Mouse (Mus musculus): ENCODE results near the gene Lrrc3c. TPM values are rescaled to one million over a fixed set of nuclear protein-coding genes. Genes with fewer than 3 reads are reported as not detected.

The Lrrc3c gene
- polyA plus RNA-seq, 1 experiment from 2014 or later: not detected

DNA sequence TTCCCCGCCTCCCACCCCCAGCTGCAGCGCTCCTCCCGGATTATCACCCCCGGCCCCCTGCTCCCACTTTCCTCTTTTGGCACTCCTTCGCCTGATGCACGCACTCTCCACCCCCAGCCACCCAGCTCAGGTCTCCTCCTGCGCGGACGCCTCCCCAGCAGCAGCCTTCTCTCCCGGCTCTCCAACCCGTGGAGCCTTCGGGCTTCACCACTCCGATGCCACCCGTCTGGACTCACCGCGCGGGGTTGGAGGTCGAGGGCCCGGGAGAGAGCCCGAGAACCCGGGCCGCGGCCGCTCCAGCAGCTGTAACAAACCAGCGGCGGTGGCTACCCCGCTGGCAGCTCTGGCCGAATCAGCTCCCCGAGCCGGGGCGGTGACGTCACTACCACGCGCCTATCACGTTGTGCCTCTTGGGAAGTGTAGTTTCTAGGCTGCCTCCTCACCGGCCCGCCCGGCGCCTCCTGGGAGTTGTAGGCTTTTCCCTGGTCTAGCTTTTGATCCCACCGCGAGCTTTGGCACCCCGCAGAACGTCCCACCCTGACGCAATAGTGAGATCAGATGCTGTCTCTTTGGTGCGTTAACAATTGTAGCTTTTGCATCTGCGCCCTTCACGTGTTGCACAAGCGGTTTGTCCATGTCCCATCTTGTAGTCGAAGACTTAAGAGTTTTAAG lies 11.1 kb upstream of the Lrrc3c start, which contains the start of gene Ormdl3:
Gene Ormdl3 (minus strand): TSS at position 477 of the 672 bp plus-strand sequence.
- peak; percentile 93 for ATAC-seq (ENCODE audit: borderline replicate concordance, extremely low read depth, low FRiP score, low TSS enrichment)

DNA sequence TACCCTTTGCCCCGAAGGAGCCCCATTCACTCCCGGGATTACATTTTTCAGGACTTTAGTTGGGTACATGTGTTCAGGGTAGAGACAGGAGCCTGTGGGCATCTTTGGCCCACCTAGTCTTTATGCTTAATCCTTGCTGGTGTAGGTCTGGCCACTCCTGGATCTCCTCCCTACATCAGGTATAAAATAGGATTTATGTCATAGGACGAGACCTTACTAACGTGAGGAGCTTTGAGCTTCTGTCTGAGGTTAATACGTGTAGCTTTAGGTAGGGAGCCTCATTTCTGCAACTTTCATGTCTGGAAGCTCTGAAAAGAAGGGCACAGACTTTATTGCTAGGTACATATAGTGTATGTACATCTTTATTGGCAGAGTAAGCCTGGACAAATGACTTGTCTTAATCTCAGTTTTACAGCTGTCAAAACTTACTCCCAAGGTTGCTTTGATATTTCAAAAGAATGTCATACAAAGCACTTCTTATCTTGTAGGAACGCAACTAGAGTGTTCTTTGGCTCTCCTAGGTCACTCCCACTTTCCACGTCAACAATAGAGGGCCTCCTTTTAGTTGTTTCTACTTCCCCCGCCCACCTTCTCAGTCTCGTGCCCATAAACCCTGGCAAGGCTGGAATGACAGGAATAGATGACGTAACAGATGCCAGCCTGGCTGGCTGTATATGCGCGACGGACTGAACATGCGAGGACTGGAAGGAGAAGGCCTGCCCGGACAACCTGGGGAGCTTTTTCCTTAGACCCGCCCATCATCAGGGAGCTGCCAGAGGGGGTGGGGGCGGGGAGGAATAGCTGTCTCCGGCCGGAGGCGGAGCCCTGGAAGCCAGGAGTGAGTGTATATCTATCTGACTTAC lies 10.2 kb upstream of the Lrrc3c start:
- H3K27me3 ChIP-seq: peaks cover 11% of the 10 kb centered on the region; the same call in 1 of the 2 replicates
- H3K27ac ChIP-seq: peak overlapping the region; percentile 90
- no peaks in the 10 kb centered on the region for H3K9me3 ChIP-seq
- 3% methylated on average over 20 of the region's 20 CpGs for WGBS
- peak overlapping the region; percentile 76 for H3K4me3 ChIP-seq
- peak overlapping the region; percentile 27; the same call in 1 of the 2 replicates for H3K9ac ChIP-seq
- peaks cover 6% of the 10 kb centered on the region; the same call in 1 of the 2 replicates for H3K36me3 ChIP-seq
- peaks cover 39% of the 10 kb centered on the region for H3K4me1 ChIP-seq
- peak overlapping the region; percentile 83 for H3K4me2 ChIP-seq
- peak; percentile 72 for ATAC-seq (ENCODE audit: borderline replicate concordance, extremely low read depth, low FRiP score, low TSS enrichment)

More for the DNA sequence above, 11.1 kb upstream of the Lrrc3c start, which contains the start of gene Ormdl3:
- H3K9ac ChIP-seq: peak within 1 kb of the TSS; percentile 81
- peak within 1 kb of the TSS; percentile 83 for H3K4me2 ChIP-seq
- peak within 1 kb of the TSS; percentile 76 for H3K4me3 ChIP-seq
- peaks cover 15% of the 10 kb centered on the region; the same call in 1 of the 2 replicates for H3K36me3 ChIP-seq
- peak within 1 kb of the TSS; percentile 90 for H3K27ac ChIP-seq
- H3K9me3 ChIP-seq: no peaks in the 10 kb centered on the region
- 0 out of 2 replicates have a peak, but pooled peaks cover 5% of the 10 kb centered on the region for H3K27me3 ChIP-seq
- WGBS: under 1% methylated on average over 49 of the region's 49 CpGs
- peaks cover 39% of the 10 kb centered on the region for H3K4me1 ChIP-seq

DNA sequence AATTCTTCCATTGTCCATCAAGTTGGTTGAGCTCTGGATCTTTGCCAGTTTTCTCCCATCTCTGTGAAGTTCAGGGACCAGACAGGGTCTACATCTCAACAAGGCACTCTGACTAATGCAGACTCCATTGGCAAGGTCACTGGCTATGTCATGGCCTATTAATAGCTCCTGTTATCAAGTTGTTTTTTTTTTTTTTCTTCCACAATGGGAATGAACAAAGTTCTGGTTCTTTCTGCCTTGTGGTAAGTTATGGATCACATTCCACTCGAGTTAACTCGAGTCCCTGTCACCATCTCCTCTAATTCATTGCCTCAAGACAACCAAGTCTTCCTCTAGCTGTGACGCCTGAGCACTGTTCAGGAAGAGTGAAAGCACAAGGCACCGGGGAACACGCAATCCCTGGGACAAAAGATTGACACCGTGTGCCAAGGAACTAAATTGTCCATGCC lies 9.2 kb upstream of the Lrrc3c start:
- H3K9me3 ChIP-seq: no peaks in the 10 kb centered on the region
- H3K36me3 ChIP-seq: no peaks in the 10 kb centered on the region
- WGBS: 54% methylated on average over 6 of the region's 6 CpGs
- H3K4me1 ChIP-seq: peaks cover 39% of the 10 kb centered on the region
- H3K4me3 ChIP-seq: 0 out of 2 replicates have a peak overlapping the region, but pooled peaks have one; percentile 76
- no peak for ATAC-seq (ENCODE audit: borderline replicate concordance, extremely low read depth, low FRiP score, low TSS enrichment)
- H3K9ac ChIP-seq: no peak overlapping the region
- peak overlapping the region; percentile 90 for H3K27ac ChIP-seq
- H3K4me2 ChIP-seq: peak overlapping the region; percentile 83
- peaks cover 14% of the 10 kb centered on the region; the same call in 1 of the 2 replicates for H3K27me3 ChIP-seq

DNA sequence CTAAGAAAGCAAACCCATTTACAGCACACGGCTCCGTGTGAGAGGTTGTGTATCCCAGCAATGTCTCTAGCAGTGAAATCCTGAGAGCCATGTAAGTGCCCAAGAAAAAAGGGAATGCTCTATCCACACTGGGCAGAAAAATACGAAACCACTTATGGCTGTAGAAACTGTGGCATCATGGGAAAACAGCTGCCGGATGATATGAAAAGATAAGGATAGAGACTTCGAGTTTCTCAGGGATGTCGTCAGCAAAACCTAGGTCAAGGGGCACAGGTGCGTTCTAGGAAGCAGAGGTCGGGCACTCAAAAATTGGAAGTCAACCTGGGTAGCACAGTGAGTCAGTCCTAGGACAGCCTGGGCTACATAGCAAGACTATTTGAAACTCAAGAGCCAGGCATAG lies 8.8 kb upstream of the Lrrc3c start:
- Histone ChIP-seq H3K4me2 (no peak overlapping the region), H3K27ac (peak overlapping the region; percentile 27; the same call in 1 of the 2 replicates), H3K4me3 (no peak overlapping the region), H3K9ac (no peak overlapping the region), H3K36me3 (no peaks in the 10 kb centered on the region), H3K27me3 (peaks cover 14% of the 10 kb centered on the region; the same call in 1 of the 2 replicates), H3K9me3 (no peaks in the 10 kb centered on the region), H3K4me1 (peaks cover 39% of the 10 kb centered on the region)
- WGBS: 71% methylated on average over 8 of the region's 8 CpGs
- no peak for ATAC-seq (ENCODE audit: borderline replicate concordance, extremely low read depth, low FRiP score, low TSS enrichment)

DNA sequence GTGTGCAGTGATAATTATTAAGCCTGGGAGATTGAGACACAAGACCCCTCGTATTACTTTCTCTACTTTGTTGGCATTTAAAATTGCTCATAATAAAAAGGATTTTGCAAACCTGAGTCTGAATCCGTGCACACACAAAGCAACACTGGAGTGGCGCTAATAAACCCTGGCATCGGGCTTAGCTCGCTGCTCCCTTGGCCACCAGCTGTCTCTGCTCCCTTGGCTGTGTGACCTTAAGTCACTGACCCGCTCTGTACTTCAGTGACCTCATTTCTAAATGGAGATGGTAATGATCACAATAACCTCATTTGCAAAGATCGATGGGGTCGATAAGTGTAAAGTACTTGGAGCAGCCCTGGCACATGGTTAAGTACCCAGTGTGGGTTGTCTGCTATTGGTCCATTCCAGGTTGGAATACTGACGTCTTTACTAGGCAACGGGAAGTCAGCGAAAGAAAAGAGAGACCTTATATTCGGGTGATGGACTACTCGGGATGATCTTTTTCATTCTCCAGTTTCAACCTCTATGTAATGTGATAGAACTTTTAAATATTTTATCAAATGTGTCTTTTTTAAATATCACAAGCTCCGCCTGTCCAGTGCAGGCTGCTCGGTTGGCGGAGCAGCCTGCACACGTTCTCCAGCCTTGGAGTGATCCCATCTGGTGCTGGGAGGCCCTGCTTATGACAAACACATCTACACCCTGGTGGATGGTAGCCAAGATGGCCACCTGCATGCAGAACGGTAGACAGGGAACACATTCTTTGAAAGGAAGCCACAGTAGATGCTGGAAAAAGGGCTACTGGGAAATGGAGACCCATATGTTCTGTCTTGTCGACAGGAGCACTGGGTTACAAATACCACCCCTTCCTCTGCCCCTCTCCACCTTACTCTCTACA lies 7.3 kb upstream of the Lrrc3c start:
- Histone ChIP-seq H3K27me3 (peaks cover 14% of the 10 kb centered on the region; the same call in 1 of the 2 replicates), H3K27ac (no peak overlapping the region), H3K4me1 (peaks cover 26% of the 10 kb centered on the region), H3K9me3 (no peaks in the 10 kb centered on the region), H3K4me2 (no peak overlapping the region), H3K4me3 (no peak overlapping the region), H3K9ac (no peak overlapping the region), H3K36me3 (no peaks in the 10 kb centered on the region)
- no peak for ATAC-seq (ENCODE audit: borderline replicate concordance, extremely low read depth, low FRiP score, low TSS enrichment)
- 60% methylated on average over 19 of the region's 19 CpGs for WGBS

DNA sequence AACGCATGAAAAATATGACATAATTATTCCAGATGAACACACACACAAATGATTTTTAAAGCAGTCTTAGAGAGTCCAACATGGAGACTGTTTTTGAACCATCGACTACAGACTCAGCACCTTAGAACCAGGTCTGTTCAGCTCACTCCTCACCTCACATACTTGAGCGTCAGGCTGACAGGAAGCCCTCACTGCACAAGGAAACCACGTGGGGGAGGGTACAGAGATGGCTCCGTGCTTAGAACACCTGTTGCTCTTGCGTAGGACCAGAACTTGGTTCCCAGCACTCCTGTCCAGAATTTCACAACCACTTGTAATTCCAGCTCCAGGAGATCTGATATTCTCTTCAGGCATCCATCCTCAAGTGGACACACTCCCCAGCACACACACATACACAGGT lies 3.1 kb upstream of the Lrrc3c start:
- Histone ChIP-seq H3K27ac (no peak overlapping the region), H3K9me3 (no peaks in the 10 kb centered on the region), H3K4me1 (0 out of 2 replicates have a peak, but pooled peaks cover 7% of the 10 kb centered on the region), H3K27me3 (peaks cover 33% of the 10 kb centered on the region), H3K36me3 (no peaks in the 10 kb centered on the region), H3K4me3 (no peak overlapping the region), H3K4me2 (no peak overlapping the region), H3K9ac (no peak overlapping the region)
- ATAC-seq (ENCODE audit: borderline replicate concordance, extremely low read depth, low FRiP score, low TSS enrichment): no peak
- WGBS: 68% methylated on average over 6 of the region's 6 CpGs

DNA sequence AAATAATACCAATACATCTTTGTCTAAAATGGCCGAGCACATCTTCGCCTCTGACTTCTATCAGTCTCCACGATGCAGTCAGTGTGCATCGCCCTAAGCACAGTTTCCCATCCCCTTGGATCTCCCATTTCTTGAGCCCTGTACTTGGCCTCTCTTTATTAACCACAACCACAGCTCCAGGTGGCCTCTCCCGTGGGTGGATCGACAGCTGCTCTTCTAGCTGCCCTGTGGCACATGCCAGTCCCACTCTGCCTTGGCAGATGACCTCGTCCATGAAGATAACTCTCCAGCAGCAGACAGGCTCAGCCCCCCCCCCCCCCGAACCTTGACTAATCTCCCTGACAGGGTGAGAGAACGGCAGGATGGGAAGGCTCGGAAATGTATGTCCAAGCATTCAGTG lies 2.6 kb upstream of the Lrrc3c start:
- Histone ChIP-seq H3K4me3 (no peak overlapping the region), H3K27me3 (peaks cover 35% of the 10 kb centered on the region), H3K9ac (no peak overlapping the region), H3K4me2 (no peak overlapping the region), H3K4me1 (0 out of 2 replicates have a peak, but pooled peaks cover 7% of the 10 kb centered on the region), H3K36me3 (no peaks in the 10 kb centered on the region), H3K9me3 (no peaks in the 10 kb centered on the region), H3K27ac (no peak overlapping the region)
- ATAC-seq (ENCODE audit: borderline replicate concordance, extremely low read depth, low FRiP score, low TSS enrichment): no peak
- WGBS: 66% methylated on average over 10 of the region's 10 CpGs

DNA sequence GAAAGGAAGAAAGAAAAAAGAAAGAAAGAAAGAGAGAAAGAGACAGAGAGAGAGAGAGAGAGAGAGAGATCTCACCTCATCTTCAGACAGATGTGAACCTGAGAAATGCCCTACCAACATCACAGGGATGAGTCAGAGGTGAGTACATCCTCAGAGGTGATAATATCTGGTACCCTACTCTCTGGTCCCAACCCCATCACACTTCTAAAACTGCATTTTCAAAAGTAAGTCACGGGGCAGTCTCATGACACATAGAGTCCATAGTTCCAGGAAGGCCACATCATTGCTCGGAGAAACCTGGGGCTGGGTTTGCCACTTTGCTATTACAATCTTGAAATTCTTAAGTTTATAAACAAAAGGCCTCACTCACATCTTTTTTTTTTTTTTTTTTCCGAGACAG lies 2.1 kb upstream of the Lrrc3c start:
- H3K9me3 ChIP-seq: no peaks in the 10 kb centered on the region
- 71% methylated on average over 3 of the region's 3 CpGs for WGBS
- no peak overlapping the region for H3K4me3 ChIP-seq
- H3K4me1 ChIP-seq: 0 out of 2 replicates have a peak, but pooled peaks cover 11% of the 10 kb centered on the region
- no peak overlapping the region for H3K27ac ChIP-seq
- H3K4me2 ChIP-seq: no peak overlapping the region
- no peak overlapping the region for H3K9ac ChIP-seq
- H3K36me3 ChIP-seq: no peaks in the 10 kb centered on the region
- H3K27me3 ChIP-seq: peaks cover 40% of the 10 kb centered on the region
- ATAC-seq (ENCODE audit: borderline replicate concordance, extremely low read depth, low FRiP score, low TSS enrichment): no peak

DNA sequence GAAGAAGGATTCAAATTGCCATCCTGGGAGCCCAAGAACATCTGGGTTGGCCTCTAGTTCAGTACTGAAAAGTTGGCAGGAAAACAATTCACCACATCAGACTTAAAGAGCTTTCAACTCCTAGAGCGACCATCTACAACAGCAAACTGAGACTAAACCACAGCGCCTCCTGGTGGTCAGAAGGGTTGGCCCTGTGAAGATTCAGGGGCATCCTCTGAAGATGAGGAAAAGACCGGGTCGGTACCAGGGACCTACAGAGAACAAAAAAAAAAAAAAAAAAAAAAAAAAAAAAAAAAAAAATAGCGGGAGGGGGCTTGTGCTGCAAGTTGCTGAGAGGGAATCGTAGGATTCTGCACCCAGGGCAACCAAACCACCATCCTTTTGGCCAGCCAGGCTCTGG lies 728 bp upstream of the Lrrc3c start:
- H3K4me1 ChIP-seq: peaks cover 16% of the 10 kb centered on the region; the same call in 1 of the 2 replicates
- H3K9me3 ChIP-seq: no peaks in the 10 kb centered on the region
- no peak overlapping the region for H3K4me3 ChIP-seq
- H3K9ac ChIP-seq: no peak overlapping the region
- peaks cover 43% of the 10 kb centered on the region for H3K27me3 ChIP-seq
- 37% methylated on average over 5 of the region's 6 CpGs for WGBS
- H3K27ac ChIP-seq: no peak overlapping the region
- no peak for ATAC-seq (ENCODE audit: borderline replicate concordance, extremely low read depth, low FRiP score, low TSS enrichment)
- no peaks in the 10 kb centered on the region for H3K36me3 ChIP-seq
- H3K4me2 ChIP-seq: no peak overlapping the region

DNA sequence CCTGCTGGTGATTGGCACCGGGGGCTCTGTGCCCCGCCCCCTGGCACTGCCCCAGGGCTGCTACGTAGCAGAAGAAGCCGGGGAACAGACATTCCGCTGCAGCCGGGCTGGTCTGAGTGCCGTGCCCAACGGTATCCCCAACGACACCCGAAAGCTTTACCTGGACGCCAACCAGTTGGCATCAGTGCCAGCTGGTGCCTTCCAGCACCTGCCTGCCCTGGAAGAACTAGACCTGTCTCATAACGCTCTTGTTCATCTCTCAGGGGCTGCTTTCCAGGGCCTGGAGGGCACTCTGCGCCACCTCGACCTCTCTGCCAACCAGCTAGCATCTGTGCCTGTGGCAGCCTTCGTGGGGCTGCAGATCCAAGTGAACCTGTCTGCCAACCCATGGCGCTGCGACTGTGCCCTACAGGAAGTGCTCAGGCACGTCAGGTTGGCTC lies 780 bp downstream of the Lrrc3c start:
- no peak overlapping the region for H3K9ac ChIP-seq
- no peak for ATAC-seq (ENCODE audit: borderline replicate concordance, extremely low read depth, low FRiP score, low TSS enrichment)
- no peaks in the 10 kb centered on the region for H3K9me3 ChIP-seq
- H3K36me3 ChIP-seq: no peaks in the 10 kb centered on the region
- H3K4me2 ChIP-seq: peak overlapping the region; percentile 18; the same call in 1 of the 2 replicates
- no peak overlapping the region for H3K4me3 ChIP-seq
- H3K27ac ChIP-seq: no peak overlapping the region
- 49% methylated on average over 18 of the region's 18 CpGs for WGBS
- H3K27me3 ChIP-seq: peaks cover 37% of the 10 kb centered on the region
- peaks cover 16% of the 10 kb centered on the region; the same call in 1 of the 2 replicates for H3K4me1 ChIP-seq

DNA sequence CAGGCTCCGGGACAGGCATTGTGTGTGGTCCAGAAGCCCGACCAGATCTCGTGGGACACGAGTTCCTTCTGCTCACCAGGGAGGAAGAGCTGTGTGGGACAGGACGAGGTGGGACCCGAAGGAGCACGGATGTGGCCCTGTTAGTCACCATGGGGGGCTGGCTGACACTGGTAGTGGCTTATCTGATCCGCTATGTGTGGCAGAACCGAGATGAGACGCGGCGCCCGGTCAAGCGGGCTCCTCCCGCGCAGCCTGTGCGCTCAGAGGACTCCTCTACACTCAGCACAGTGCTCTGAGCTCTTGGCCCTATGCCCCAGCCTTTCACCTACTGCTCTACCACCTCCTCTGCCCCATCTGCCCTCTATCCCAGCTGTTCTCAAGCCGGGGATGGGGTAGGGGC lies 1.2 kb downstream of the Lrrc3c start:
- peak overlapping the region; percentile 18; the same call in 1 of the 2 replicates for H3K4me2 ChIP-seq

More for the DNA sequence above, 1.2 kb downstream of the Lrrc3c start:
- WGBS: 22% methylated on average over 18 of the region's 18 CpGs
- Histone ChIP-seq H3K27ac (no peak overlapping the region), H3K9me3 (no peaks in the 10 kb centered on the region), H3K9ac (no peak overlapping the region), H3K4me1 (peaks cover 16% of the 10 kb centered on the region; the same call in 1 of the 2 replicates), H3K27me3 (peaks cover 37% of the 10 kb centered on the region), H3K36me3 (no peaks in the 10 kb centered on the region), H3K4me3 (no peak overlapping the region)
- no peak for ATAC-seq (ENCODE audit: borderline replicate concordance, extremely low read depth, low FRiP score, low TSS enrichment)

All from lung, embryonic 15.5 days (tissue).